Mouse (Mus musculus) heart, embryonic 13.5 days (tissue): ENCODE measurements at regions not wholly inside any gene's neighbourhood (a gene's known extent, or its start where the extent isn't known, plus 50 kb on each side); places are given as distances from the start of the nearest gene placed in this dataset.
A peak's percentile ranks its signal among the peaks of the same experiment; 100 is the strongest.

ENCODE experiments used
- ATAC-seq: fragments of 200-750 bp; cut with Nextera tagmentation; 2 replicates; pipeline ENCODE4 v1.8.0; 2017; ENCODE audit warnings: moderate TSS enrichment; ENCODE audit not compliant: insufficient number of reproducible peaks, low FRiP score, low TSS enrichment; ENCODE audit errors: extremely low read depth
- H3K27ac ChIP-seq: fragments of 300-500 bp; sonication (generic); replicated peaks from 2 replicates; pipeline ENCODE4 v1.5.1; 2015; ENCODE audit warnings: moderate library complexity, mild to moderate bottlenecking, inconsistent platforms
- H3K27me3 ChIP-seq: fragments of 300-500 bp; sonication (generic); replicated peaks from 2 replicates; pipeline ENCODE4 v1.6.1; 2015; ENCODE audit warnings: mild to moderate bottlenecking, inconsistent platforms
- H3K36me3 ChIP-seq: fragments of 300-500 bp; sonication (generic); 2 replicates; pipeline ENCODE4 v1.6.1; 2015; ENCODE audit warnings: mild to moderate bottlenecking, inconsistent platforms
- H3K4me1 ChIP-seq: fragments of 300-500 bp; sonication (generic); 2 replicates; pipeline ENCODE4 v1.6.1; 2015; ENCODE audit warnings: inconsistent platforms
- H3K4me2 ChIP-seq: fragments of 300-500 bp; sonication (generic); 2 replicates; pipeline ENCODE4 v1.6.1; 2015; ENCODE audit warnings: inconsistent platforms, mild to moderate bottlenecking, moderate library complexity
- H3K4me3 ChIP-seq: fragments of 300-500 bp; sonication (generic); 2 replicates; pipeline ENCODE4 v1.5.1; 2015; ENCODE audit warnings: moderate library complexity, mild to moderate bottlenecking, inconsistent platforms
- H3K9ac ChIP-seq: fragments of 300-500 bp; sonication (generic); 2 replicates; pipeline ENCODE4 v1.6.1; 2015; ENCODE audit warnings: inconsistent platforms, mild to moderate bottlenecking, moderate library complexity
- H3K9me3 ChIP-seq: fragments of 300-500 bp; sonication (generic); 2 replicates; pipeline ENCODE4 v1.6.1; 2016; ENCODE audit warnings: inconsistent platforms
- WGBS: fragments of 180-500 bp; shearing (Covaris S2); methylation state at CpG from one replicate; pipeline ENCODE4 v1.1.7; 2015; ENCODE audit warnings: mixed read lengths; 5-methylcytosine and 5-hydroxymethylcytosine counted together

DNA sequence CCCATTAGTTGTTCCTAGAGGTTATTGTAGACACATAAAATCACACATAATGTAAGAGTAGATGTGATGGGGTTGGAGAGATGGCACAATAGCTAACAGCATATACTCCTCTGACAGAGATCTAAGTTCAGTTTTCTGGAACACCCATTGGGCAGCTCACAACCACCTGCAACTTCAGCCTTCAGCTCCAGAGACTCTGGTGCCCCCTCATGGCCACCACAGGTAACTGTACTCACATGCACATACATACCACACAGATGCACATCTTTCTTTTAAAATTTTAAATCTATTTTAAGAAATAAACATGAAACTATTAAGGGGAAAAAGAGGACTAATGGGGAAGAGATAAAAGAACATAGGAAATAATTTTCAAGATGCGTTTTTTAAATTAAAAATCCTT lies 117.3 kb upstream of the Nckap5 start:
- Histone ChIP-seq H3K27ac (no peak overlapping the region), H3K9ac (no peak overlapping the region), H3K36me3 (no peaks in the 10 kb centered on the region), H3K27me3 (no peaks in the 10 kb centered on the region), H3K4me3 (no peak overlapping the region), H3K4me1 (no peaks in the 10 kb centered on the region), H3K9me3 (peaks cover 2% of the 10 kb centered on the region; the same call in 1 of the 2 replicates), H3K4me2 (no peak overlapping the region)
- no peak for ATAC-seq
- WGBS = 80% methylated on average over 1 of the region's 1 CpGs

DNA sequence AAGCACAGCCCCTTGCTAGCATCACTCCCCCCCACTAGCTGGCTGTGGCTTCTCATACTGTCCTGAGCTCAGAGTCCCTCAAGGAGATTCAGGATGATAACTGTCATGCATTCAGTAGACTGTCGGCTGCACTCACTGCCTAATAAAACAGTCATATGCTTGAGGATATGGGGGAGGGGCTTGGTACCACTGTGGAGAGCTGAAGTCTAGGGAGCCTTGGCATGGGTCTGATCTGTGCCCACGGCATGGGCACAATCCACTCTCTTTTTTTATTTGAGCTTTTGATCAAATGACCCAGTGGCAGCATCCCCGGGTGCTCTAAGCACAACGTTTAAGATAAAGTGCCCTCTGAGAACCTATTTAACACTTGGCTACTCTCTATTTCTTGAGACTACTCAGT lies 102.1 kb upstream of the Nckap5 start:
- no peak overlapping the region for H3K27ac ChIP-seq
- 51% methylated on average over 4 of the region's 4 CpGs for whole genome bisulfite sequencing
- ATAC-seq = no peak
- peaks cover 2% of the 10 kb centered on the region; the same call in 1 of the 2 replicates for H3K4me1 ChIP-seq
- no peak overlapping the region for H3K9ac ChIP-seq
- peaks cover 4% of the 10 kb centered on the region; the same call in 1 of the 2 replicates for H3K27me3 ChIP-seq
- H3K4me2 ChIP-seq = no peak overlapping the region
- H3K36me3 ChIP-seq = no peaks in the 10 kb centered on the region
- H3K4me3 ChIP-seq = no peak overlapping the region
- 0 out of 2 replicates have a peak, but pooled peaks cover 7% of the 10 kb centered on the region for H3K9me3 ChIP-seq

- Histone ChIP-seq H3K4me3 (no peak overlapping the region), H3K4me2 (no peak overlapping the region), H3K9me3 (0 out of 2 replicates have a peak, but pooled peaks cover 7% of the 10 kb centered on the region), H3K9ac (no peak overlapping the region), H3K4me1 (peaks cover 2% of the 10 kb centered on the region; the same call in 1 of the 2 replicates), H3K36me3 (no peaks in the 10 kb centered on the region), H3K27ac (no peak overlapping the region), H3K27me3 (peaks cover 4% of the 10 kb centered on the region; the same call in 1 of the 2 replicates)
- WGBS = 3% methylated on average over 6 of the region's 6 CpGs
- ATAC-seq = no peak
Measured at GRCm38 (mm10) chr1:126931754-126932153, 101.2 kb upstream of the Nckap5 start.

GRCm38 (mm10) chr1:126931093-126931492 lies 100.5 kb upstream of the Nckap5 start:
- 58% methylated on average over 10 of the region's 10 CpGs for WGBS
- H3K36me3 ChIP-seq = no peaks in the 10 kb centered on the region

GRCm38 (mm10) chr1:126930611-126931010 lies 100.0 kb upstream of the Nckap5 start:
- WGBS = 60% methylated on average over 14 of the region's 14 CpGs

More at GRCm38 (mm10) chr1:126931093-126931492, 100.5 kb upstream of the Nckap5 start:
- peaks cover 4% of the 10 kb centered on the region; the same call in 1 of the 2 replicates for H3K27me3 ChIP-seq
- no peak overlapping the region for H3K4me2 ChIP-seq
- ATAC-seq = no peak
- H3K9me3 ChIP-seq = 0 out of 2 replicates have a peak, but pooled peaks cover 3% of the 10 kb centered on the region
- no peak overlapping the region for H3K27ac ChIP-seq
- peaks cover 4% of the 10 kb centered on the region; the same call in 1 of the 2 replicates for H3K4me1 ChIP-seq
- H3K9ac ChIP-seq = no peak overlapping the region
- H3K4me3 ChIP-seq = no peak overlapping the region

DNA sequence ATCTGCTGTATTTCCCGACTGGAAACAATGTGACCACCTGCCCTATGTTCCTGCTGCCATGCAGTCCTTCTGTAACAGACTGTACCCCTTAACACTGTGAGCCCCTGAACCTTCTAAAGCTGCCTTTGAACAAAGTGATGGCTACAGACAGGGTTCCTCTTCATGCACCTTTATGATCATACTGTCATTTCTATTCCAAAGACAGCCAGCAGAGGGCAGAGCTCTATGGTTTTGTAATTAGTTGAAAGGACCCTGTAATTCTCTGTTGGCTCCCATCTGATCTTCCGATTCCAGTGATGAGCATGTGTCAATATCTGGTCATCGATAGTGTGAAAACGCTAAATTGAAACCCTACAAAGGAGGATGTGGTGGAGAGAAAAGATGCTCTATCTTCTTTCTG lies 99.1 kb upstream of the Nckap5 start:
- Histone ChIP-seq H3K9me3 (no peaks in the 10 kb centered on the region), H3K36me3 (no peaks in the 10 kb centered on the region), H3K27ac (no peak overlapping the region), H3K27me3 (peaks cover 4% of the 10 kb centered on the region; the same call in 1 of the 2 replicates), H3K4me3 (no peak overlapping the region), H3K9ac (no peak overlapping the region), H3K4me2 (no peak overlapping the region), H3K4me1 (peaks cover 16% of the 10 kb centered on the region)
- no peak for ATAC-seq
- 64% methylated on average over 4 of the region's 4 CpGs for WGBS

More at GRCm38 (mm10) chr1:126930611-126931010, 100.0 kb upstream of the Nckap5 start:
- Histone ChIP-seq H3K4me2 (no peak overlapping the region), H3K27me3 (peaks cover 4% of the 10 kb centered on the region; the same call in 1 of the 2 replicates), H3K36me3 (no peaks in the 10 kb centered on the region), H3K9me3 (no peaks in the 10 kb centered on the region), H3K4me1 (peaks cover 8% of the 10 kb centered on the region), H3K9ac (no peak overlapping the region), H3K27ac (no peak overlapping the region), H3K4me3 (no peak overlapping the region)
- no peak for ATAC-seq

- H3K9ac ChIP-seq = no peak overlapping the region
- WGBS = 46% methylated on average over 7 of the region's 7 CpGs
- H3K27ac ChIP-seq = no peak overlapping the region
- H3K9me3 ChIP-seq = no peaks in the 10 kb centered on the region
- H3K27me3 ChIP-seq = peaks cover 4% of the 10 kb centered on the region; the same call in 1 of the 2 replicates
- no peak for ATAC-seq
- no peak overlapping the region for H3K4me2 ChIP-seq
- no peak overlapping the region for H3K4me3 ChIP-seq
- H3K4me1 ChIP-seq = peaks cover 16% of the 10 kb centered on the region
- no peaks in the 10 kb centered on the region for H3K36me3 ChIP-seq
Measured at GRCm38 (mm10) chr1:126928186-126928585, 97.6 kb upstream of the Nckap5 start.

GRCm38 (mm10) chr1:126925150-126926035 lies 94.8 kb upstream of the Nckap5 start:
- Histone ChIP-seq H3K27ac (peak overlapping the region; percentile 21; the same call in 1 of the 2 replicates), H3K4me2 (peak overlapping the region; percentile 29), H3K27me3 (no peaks in the 10 kb centered on the region), H3K9me3 (no peaks in the 10 kb centered on the region), H3K9ac (no peak overlapping the region), H3K36me3 (no peaks in the 10 kb centered on the region), H3K4me3 (no peak overlapping the region), H3K4me1 (peaks cover 19% of the 10 kb centered on the region)
- 51% methylated on average over 12 of the region's 12 CpGs for WGBS
- no peak; the same call in 1 of the 2 replicates for ATAC-seq

- H3K4me1 ChIP-seq = peaks cover 19% of the 10 kb centered on the region
- no peak overlapping the region for H3K4me3 ChIP-seq
- 78% methylated on average over 4 of the region's 4 CpGs for WGBS
- H3K9ac ChIP-seq = no peak overlapping the region
- H3K27ac ChIP-seq = no peak overlapping the region
- no peaks in the 10 kb centered on the region for H3K36me3 ChIP-seq
- no peaks in the 10 kb centered on the region for H3K9me3 ChIP-seq
- no peaks in the 10 kb centered on the region for H3K27me3 ChIP-seq
- H3K4me2 ChIP-seq = no peak overlapping the region
- no peak for ATAC-seq
Measured at GRCm38 (mm10) chr1:126923981-126924380, 93.4 kb upstream of the Nckap5 start.

DNA sequence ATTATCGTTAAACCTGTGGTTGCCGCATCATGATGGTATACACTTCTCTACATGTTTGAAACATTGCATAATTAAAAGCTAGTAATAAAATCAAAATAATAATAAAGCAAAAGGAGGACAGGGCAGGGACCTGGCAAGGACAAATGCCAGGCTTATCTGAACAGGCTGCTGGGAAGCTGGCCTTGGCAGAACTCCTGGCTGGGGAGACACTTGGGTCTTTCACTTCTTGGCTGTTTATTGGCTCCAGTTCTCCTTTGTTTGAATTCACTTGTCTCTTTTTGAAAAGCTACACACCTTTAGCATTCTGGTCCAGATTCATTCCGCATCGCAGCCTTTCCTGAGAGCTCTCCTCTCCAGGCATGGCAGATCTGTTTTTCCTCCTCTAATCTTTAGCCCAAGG lies 91.6 kb upstream of the Nckap5 start:
- Histone ChIP-seq H3K27ac (no peak overlapping the region), H3K4me1 (peaks cover 19% of the 10 kb centered on the region), H3K9ac (no peak overlapping the region), H3K27me3 (no peaks in the 10 kb centered on the region), H3K9me3 (no peaks in the 10 kb centered on the region), H3K36me3 (no peaks in the 10 kb centered on the region), H3K4me2 (no peak overlapping the region), H3K4me3 (no peak overlapping the region)
- ATAC-seq = no peak
- WGBS = 83% methylated on average over 4 of the region's 4 CpGs

DNA sequence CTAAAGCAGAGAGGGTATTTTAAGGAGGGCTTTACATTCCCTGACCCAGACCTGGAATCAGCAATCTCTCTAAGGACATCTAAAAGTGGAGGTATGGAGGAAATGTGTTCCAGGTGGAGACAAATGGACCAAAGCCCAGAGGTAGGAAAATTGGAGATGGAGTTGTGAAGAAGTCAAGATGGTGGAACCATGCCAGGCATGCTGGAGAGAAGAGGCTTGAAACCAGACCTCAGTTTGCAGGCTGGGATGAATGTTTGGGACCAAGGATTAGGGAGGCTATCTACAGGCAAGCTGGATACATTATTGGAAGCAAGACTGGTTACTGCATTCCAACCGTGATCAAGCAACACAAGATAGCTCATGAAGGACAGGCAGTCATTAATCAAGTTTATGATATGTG lies 88.3 kb upstream of the Nckap5 start:
- Histone ChIP-seq H3K9me3 (no peaks in the 10 kb centered on the region), H3K36me3 (no peaks in the 10 kb centered on the region), H3K4me1 (peaks cover 5% of the 10 kb centered on the region), H3K4me3 (no peak overlapping the region), H3K9ac (no peak overlapping the region), H3K4me2 (no peak overlapping the region), H3K27ac (no peak overlapping the region), H3K27me3 (no peaks in the 10 kb centered on the region)
- WGBS = 68% methylated on average over 1 of the region's 1 CpGs
- no peak for ATAC-seq
